Mouse (Mus musculus): ENCODE measurements around the gene Phf14.
"Not testable (repeated sequence)": the region's sequence is repeated elsewhere in the genome, so short reads cannot be mapped to it uniquely, and the experiment has no call there.

Gene Phf14

DNA sequence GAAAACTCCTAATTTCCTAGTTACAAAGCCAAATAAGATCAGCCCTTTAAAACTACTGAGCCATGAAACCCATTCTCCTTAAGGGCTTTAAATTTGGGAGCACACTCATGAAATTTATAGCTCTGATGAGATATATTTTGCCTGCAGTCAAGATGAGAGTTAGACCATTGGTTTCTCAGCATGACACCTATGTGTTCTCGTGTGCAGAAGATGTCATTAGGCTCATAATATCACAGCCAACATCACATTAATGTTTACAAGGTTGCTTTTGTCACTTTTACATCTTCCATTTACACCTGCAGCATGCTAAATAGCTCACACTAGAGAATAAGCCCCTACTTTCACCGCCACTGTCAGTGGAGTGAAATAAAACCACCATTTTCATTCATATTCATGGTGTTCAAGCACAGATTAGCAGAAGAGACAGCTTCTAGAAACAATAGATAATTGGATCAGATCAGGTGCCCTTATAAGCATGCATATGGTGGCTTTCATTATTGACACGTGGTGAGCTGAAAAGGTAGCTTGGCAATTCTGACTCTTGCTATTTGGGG, 181.9 kb downstream of the Phf14 start:
- DNase-seq (ENCODE audit: low spot score) = no peak

DNA sequence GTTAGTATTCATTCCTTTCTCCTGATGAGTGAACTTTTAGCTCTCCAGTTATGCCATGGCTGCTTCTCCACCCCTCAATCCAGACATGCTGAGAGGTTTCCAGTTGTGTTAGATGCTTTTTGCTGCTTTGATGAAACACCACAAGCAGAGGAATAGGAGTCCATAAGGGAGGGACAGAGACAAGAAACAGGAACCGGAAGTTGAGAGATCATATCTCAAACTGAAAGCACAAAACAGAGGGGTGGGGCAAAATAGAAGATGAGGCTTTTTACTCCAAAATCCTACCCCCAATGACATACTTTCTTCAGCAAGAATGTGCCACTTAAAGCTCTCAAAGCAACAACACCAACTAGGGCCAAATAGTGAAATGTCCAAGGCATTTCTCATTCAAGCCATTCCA, 188.1 kb downstream of the Phf14 start:
- DNase-seq (ENCODE audit: low spot score) = no peak

DNA sequence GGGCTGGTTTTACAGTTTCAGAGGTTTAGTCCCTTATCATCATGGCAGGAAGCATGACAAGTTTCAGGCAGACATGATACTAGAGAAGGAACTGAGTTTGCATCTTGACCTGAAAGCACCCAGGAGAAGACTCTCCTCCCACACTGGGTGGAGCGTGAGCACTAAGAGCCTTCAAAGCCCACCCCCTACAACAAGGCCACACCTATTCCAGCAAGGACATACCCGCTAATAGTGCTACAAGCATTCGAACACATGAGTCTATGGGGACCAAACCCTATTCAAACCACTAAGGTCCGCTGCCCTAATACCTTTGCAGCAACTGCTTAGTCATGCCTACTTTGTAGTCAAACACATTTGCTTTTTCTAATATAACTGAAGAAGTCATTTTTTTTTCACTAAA, 189.5 kb downstream of the Phf14 start:
- DNase-seq (ENCODE audit: low spot score) = no peak

DNA sequence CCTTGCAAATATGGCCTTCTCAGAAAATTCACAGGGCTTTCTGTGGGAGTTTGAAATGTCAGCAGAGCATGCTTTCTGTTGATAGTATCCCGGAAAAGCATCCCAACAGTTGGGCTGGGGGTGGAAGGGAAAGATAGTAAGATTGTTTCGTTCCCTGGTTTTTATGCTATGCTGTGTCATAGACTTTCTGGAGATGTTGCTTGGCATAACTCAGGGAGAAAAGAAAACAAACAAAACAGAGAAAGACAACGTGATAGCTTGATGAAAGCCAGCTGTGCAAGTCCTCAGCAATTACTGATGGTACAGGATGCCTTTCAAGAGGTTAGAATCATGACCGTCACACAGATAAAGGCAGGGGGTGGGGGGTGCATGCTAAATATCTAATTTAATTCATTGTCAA, 197.5 kb downstream of the Phf14 start:
- DNase-seq (ENCODE audit: low spot score) = peak; percentile 31

DNA sequence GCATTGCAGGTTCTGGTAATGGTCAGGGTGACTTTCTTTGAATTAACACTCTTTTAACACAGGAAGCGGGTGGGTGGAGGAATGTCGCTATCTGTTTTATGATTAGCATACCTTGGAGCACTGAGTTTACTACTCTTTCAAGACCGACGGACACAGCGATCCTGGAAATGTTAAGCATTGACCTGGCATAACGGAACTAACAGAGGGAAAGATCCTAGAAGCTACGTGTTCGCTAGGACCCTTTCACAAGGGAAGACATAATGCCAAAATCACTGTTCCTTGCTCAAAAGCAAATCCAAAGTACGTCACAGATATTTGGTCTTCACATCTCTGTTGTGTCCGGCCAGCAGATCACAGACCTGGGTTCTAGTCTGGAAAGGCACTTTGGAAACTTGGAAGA, 199.7 kb downstream of the Phf14 start:
- DNase-seq (ENCODE audit: low spot score) = no peak

DNA sequence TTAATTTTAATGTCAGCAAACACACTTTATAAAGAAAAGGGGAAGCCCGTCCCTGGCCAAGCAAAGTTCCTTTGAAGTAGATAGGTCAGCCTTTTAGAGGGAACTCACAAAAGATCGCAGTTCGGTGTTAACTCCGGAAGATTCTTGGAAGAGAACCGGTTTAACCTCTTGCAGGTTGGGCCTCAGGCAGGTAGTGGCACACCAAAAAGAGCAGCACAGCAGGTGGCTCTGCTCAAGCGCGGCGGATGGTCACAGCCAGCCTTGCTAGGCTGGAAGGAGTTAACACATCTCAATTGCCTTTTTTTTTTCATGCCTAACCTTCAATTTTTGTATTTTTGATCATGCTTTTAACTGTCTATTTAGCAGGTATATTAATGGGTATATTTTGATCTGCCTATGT, 200.2 kb downstream of the Phf14 start:
- DNase-seq (ENCODE audit: low spot score) = no peak

DNA sequence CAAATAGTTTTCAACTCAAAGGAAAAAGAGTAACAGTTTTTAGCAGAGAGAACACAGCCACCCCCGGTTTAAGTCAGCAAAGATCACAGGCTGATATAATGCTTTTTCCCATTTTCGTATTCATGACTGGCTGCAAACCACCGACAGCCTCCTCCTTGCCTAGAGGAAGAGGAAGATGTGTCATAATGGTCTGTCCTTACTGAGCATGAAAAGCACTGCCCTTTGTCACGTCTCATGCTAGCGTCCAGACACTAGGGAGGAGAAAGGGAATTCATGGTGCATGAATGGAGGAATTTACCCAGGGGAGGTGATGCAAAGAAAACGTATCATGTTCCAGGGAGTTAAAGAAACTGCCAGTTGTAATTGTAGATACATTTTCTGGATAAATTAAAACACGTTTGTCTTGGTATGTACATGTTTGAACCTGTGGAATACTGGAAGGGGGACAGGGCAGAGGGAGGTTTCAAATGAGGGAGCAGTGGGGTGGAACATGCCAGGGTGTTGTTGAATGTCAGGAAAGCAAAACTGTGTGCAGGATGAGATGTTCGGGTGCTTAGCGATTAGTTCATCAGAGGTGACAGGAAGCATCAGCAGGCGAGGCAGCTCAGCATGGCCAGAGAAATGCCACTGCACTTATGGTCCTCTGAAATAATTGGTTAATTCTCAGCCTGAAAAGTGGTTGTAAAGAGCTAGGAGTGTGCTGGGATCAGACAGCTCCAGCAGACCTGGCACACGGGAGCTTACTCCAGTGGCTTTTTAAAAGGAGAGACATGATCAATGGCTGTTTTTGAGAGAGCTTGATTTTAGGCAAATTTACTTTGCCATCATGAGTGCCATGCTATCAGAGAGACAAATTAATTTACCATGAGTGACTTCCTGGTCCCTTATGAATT, 209.6 kb downstream of the Phf14 start:
- no peak for DNase-seq (ENCODE audit: low spot score)

DNA sequence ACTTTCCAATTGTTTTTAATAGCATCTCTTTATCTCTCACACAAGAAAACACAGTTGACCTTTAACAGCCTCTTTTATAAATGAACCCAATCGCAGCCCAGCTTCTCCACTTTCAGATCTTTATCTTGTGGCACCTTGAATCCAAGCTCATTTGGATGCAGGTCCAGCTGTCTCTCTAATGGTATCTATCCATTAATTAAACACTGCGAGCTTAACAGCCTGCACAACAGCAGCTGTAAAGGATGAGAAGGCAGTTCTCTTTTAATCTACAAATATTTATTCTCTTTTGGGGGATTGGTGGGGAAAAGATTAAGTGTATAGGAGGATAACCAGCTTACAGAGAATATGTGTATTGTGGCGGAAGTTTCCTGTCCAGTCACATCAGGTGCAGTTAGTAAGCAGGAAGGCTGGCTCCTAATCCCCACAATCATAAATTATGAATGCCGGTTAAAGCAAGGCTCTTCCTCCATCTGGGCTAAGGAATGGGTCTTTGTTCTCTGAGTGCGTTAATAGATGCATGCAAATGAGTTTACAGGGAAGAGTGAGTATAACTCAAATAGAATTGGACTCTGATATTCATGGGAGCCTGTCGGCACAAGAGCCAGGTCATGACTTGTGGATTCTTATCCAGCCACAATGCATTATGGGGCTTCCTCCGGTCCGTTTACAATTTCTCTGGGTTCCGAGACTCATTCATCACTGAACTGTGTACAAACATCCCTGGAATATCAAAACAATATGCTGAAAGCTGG, 210.4 kb downstream of the Phf14 start:
- no peak for DNase-seq (ENCODE audit: low spot score)

DNA sequence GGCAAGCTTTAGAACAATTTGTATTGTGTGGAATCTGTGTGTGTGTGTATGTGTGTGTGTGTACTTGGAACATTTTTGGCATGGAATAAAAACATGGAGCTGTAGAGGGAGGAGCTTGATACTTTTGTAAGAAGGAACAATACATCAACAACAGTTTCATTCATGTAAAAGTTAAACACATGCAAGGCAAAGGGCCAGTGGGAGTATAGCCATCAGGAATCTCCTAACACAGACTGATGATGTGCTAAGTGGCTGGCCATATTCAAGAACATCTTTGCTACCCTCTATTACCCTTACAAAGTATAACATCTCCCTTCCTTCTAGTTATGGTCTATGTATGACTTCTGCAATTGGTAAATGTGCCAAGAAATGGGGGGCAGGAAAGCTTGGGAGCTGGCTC, 215.2 kb downstream of the Phf14 start:
- no peak for DNase-seq (ENCODE audit: low spot score)

DNA sequence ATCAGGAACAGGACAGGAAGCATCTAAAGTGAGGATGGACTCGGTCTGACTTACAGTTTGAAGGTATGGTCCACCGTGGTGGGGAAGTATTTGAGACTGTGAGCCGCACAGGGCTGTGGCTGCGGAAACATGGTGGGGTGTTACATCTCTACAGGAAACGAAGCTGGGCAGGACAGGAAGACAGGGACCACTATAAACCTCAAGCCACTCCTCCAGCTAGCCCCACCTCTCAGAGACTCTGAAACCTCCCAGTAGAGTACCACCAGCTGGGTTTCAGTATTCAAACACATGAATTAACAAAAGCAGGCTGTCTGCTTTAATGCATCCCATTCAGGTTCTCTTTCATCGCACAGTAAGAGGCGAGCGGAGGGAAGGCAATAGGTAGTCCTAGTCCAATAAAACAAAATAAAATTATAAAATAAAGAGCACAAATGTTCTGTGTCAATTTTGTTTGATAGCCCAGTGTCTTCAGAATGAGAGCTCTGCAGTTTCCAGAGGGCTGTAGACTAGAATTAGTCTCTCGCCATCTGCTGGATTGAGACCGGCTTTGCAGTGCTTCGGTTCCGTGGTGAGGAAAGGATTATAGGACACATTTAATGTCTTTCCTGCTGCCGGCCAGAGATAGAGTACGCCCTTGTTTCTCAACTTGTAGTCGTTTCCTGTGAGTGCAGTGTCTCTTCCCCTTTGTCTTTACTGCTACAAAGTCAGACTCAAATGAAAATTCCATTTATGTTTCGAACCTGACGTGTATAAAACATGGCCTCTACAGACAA, 217.6 kb downstream of the Phf14 start:
- DNase-seq (ENCODE audit: low spot score) = peak; percentile 21

DNA sequence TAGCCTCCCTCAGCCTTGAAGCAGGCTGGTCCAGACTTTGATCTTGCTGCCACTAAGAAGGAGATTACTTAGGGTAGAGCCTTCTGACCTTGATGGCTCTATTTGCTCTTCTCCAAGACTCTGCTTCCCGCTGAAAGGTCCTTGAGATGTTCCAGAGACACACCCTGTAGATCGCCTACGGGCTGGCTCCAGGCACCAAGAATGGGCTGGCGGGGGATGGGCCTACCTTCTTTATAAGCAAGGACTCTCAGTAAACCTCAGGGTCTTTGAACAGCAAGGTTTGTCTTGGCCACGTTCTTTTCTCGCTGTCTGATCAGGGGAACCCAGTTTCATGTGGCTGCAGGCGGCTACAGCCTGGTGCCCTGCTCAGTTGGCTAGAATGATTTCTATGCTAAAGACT, 219.0 kb downstream of the Phf14 start:
- DNase-seq (ENCODE audit: low spot score) = not testable (repeated sequence)

DNA sequence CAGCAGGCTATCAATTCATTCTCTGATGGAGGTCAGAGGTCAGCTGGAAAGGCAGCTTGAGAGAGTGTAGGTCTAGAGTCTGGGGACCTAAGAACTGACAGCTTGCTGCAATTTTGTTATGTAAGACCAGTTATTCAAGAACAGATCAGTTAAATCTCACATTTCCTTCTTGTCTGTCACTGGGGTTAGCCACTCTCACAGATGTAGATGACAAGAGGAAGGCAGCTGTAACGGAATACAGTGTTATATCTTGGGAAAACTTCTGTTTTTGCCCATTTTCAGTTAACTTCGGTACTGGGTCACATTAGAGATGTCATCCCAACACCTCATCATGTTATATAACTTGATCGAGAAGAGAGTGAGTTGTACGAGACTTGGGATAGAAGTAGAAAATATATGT, 219.7 kb downstream of the Phf14 start:
- no peak for DNase-seq (ENCODE audit: low spot score)

Data from left cerebral cortex, adult 11 months (tissue).